Mouse (Mus musculus): Measurements from ENCODE around the gene Gm21258.
"Not testable (repeated sequence)": the region's sequence is repeated elsewhere in the genome, so short reads cannot be mapped to it uniquely, and the experiment has no call there.

Gm21258 gene

GRCm38 (mm10) chrY:52779740-52780139 is at the start of gene Gm21258:
Gene Gm21258 (plus strand): TSS chrY:52780040.
- not testable (repeated sequence) for DNase-seq (ENCODE audit: inconsistent age in 2 of 2, low spot score in 1 of 2)
